Mouse (Mus musculus) kidney, adult 9 months (tissue): ENCODE measurements around the gene Stx2.
"Not testable (repeated sequence)": the region's sequence is repeated elsewhere in the genome, so short reads cannot be mapped to it uniquely, and the experiment has no call there.

Experiments
- DNase-seq: peaks from one replicate; pipeline ENCODE4 v3.0.0; 2022

Stx2 gene

DNA sequence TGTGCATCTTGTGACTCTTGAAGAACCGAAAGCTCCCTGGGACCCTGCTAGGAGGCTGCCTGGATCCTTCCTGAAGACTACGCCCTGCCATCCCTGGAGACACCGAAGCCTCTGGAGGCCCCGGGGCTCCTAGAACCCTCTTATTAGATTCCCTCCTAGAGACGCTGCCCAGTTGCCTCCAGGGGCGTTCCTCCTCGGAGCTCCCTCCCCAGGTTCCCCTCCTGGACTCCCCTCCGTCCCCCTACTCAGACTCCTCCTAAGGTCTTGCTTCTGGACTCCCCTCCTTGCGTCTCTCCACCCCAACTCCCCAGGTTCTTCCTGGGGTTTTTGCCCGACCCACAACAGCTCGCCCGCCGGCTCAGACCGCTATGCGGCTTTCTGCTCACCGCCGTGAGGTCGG lies 366 bp downstream of the Stx2 start:
- DNase-seq, result peak; percentile 30

- peak; percentile 77 for DNase-seq
Observed at GRCm38 (mm10) chr5:129007105-129007957, 1.0 kb downstream of the Stx2 start.

GRCm38 (mm10) chr5:129006031-129006788 lies 2.2 kb downstream of the Stx2 start:
- DNase-seq, result peak; percentile 28

DNA sequence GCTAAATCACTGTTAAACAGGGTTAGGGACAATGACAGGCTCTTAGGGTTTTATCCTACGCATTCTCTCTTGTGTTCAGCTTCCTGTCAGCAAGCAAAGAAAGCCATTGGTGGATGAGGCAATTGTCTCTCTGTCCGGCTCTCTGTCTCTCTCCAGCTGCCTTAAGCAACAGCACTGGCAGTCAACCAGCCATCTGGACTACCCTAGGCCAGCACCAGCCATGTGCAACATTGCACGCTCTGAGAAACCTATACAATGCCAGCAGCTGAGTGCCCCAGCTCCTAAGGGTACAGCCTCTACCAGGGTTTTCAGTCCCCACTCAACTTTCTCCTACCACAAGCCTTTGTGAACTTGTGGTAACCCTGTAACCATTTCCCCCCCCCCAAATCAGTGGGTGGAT lies 3.0 kb downstream of the Stx2 start:
- DNase-seq, result no peak

DNA sequence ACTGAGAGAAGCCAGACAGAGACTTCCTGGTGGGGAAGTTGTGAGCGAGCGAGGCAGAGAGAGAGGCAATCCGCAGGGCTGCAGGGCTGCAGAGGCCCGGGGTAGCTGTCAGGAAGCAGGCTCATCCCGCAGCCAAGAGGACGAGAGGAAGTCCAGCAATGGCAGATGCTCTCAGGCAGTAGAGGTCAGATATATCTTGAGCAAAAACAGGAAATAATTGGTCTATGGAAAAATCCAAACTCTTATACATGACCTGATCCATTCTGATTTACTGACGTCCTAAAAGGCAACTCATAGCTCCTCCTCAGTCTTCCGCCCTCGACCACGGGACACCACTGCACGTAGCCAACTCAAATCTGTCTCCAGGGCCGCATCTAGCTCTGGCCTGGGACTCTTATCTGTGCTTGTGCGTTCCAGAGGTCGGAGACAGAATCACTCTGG lies 5.8 kb downstream of the Stx2 start:
- DNase-seq, result peak; percentile 38

GRCm38 (mm10) chr5:129000706-129001468 lies 7.5 kb downstream of the Stx2 start:
- no peak for DNase-seq

DNA sequence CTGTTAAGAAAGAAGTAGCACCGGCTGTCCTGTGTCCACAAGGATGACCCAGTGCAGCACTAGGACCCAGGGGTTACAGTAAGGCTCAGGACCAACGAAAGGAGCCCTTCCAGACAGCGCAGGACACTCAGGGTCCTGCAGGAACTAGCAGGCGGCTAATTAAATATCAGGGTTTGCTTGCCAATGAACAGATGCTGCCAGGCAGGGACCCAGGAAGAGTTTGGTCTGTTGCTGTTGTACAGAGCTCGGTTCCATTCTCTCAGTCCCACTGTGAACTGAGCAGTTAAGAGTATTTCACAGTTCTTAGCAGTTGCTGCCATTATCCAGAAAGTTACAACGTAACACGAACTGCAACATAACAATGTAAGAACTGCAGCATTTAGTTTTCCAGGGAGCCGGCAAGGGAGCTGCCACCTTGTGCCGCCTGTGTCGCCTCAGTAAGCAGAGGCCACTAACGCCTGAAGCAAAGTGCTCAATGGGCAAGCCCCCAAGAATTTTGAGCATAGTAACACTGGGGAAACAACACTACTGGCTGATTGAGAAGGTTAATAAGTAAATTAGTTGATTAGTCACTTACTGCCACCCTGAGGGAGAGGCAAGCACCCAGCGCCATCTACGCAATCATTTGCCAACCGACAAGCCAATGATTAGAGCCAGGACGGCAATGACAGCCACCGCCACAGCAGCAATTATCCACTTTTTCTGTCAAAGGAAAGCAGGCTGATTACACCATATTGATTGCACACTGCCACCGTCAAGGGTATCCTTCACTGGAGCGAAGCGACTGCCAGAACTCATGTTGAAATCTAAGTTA lies 21.0 kb downstream of the Stx2 start:
- peak; percentile 82 for DNase-seq

DNA sequence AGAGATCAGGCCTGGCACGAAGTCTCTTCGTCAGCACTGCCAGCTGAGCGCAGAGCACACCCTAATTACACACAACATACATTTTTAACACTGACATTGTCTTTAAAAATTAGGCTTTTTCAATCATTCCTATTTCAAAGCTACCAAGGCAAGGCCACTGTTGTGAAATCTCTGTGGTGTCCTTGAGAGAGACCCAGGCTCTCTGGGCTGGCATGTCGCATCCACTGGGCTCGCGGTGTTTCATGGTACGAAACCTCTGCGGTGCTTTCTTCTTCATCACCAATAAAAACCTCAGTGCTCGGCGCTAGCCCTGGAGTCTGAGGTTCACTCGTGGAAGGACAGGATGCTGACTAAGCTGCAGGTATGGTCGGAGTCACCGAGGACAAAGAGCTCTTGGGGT lies 22.4 kb downstream of the Stx2 start:
- no peak for DNase-seq

GRCm38 (mm10) chr5:128984536-128984935 lies 23.8 kb downstream of the Stx2 start:
- DNase-seq, result no peak

DNA sequence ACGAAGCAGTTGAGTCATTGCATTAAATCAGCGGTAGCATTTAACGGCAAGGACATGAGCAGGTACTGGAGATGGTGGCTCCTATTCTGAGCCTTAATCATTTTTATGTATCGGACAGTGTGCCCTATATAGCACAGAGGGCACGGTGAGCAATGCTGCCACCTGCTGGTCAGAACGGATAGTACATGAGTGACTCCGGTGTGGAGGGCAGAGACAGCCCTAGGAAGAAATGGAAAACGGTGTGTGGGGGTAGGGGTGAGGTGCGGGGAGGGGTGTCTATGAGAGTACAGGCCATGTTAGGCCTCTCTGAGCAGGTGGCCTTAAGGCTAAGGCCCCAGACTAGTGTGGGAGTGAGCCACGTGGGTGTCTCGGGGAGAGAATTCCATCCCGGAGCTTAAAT lies 26.8 kb downstream of the Stx2 start:
- peak; percentile 62 for DNase-seq

DNA sequence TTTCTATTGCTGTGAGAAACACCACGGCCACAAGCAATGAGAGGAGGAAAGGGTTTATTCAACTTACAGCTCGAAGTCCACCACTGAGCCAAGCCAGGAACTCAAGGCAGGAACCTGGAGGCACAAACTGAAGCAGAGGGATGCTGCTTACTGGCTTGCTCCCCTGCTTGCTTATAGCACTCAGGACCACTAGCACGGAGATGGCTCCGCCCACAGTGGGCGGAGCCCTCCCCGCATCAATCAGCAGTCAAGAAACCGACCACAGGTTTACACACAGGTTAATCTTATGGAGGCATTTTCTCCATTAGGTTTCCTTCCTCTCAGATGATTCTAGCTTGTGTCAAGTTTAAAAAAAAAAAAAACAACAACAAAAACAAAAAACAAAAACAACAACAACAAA lies 27.5 kb downstream of the Stx2 start:
- no peak for DNase-seq

DNA sequence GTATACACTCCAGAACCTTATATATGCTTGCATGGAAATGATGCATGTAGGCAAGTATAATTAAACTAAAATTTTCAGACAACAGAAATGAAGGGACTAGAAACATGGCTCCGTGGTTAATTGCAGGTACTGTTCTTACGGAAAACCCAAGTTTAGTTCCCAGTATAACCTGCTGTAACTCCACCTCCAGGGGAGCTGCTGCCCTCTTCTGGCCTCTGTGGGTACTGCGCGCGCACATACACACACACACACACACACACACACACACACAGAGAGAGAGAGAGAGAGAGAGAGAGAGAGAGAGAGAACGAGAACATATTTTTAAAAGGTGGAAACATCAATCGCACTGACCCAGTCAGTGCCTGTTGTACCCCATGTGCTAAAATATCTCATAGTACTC lies 29.4 kb downstream of the Stx2 start:
- no peak for DNase-seq

- DNase-seq, result not testable (repeated sequence)
Observed at GRCm38 (mm10) chr5:128977466-128977865, 30.9 kb downstream of the Stx2 start.

DNA sequence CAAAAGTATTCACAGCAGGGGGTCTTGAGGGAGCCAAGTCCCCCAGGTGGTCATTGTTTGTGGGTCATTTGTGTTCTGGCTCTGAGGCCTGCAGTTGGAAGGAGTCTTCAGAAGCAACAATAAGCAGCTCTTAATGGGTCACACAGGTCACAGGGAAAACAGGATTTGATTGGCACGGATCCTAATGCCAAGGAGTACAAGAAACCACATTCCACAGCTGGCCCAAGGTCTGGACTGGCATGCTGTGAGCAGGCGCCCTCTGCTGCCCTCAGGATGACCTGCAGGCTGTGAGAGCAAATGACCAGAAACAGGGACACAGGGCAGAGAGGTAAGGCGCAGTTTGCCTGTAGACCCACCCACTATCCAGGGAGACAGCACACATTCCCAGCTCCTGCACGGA lies 32.1 kb downstream of the Stx2 start:
- peak; percentile 73 for DNase-seq

DNA sequence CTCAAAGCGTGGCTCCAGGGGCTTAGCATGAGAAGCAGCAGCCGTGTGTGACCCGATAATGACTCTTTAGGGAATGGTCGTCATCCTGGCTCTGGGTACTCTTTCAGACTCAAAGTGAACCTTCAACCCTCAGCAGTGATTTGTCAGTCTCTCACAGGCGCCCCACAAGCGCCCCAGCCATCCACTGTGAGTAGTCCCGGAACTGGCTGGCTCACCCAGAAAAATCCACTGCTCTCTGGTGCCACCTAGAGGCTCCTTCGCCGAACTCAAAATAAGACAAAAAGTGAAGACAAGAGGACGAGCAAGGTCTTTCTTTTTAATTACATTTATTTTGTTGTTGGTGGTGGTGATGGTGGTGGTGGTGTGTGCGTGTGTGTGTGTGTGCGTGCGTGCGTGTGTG lies 37.1 kb downstream of the Stx2 start:
- peak; percentile 62 for DNase-seq

DNA sequence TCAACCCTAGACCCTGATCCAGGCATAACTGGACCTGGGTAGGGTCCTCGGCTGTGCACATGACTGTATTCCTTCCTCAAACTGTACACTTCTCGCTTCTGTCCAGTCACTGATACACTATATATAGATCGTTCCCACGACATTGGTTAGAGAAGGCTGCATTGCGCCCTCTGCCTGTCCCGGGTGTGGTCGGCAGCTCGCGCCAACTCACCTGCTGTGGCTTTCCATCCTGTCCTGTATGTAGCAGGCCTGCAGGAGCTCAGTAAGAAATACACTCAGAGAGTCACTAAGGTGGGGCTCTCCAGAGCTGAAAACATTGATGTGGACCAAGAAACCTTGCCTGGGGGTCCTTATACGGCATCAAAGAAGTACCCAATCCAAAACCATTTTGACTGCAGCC lies 37.5 kb downstream of the Stx2 start:
- DNase-seq, result no peak

- DNase-seq, result no peak
Observed at GRCm38 (mm10) chr5:128964353-128964752, 44.0 kb downstream of the Stx2 start.

DNA sequence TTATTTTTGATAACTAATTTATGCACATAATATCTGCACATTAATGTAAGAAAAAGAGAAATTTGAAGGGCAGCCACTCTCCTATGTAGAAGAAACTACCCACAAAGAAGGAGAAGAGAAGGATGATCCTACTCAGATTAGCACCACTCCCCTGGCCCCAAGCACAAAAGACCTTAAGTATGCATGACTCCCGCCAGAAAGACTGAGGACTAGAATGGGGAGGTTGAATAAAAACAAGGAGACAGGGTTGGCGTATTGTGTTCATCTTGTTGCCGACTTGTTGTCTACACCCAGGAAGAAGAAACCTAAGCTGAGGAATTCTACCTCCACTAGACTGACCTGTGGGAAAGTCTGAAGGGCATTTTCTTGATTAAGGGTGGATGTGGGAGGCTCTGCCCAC lies 49.5 kb downstream of the Stx2 start:
- DNase-seq, result no peak

DNA sequence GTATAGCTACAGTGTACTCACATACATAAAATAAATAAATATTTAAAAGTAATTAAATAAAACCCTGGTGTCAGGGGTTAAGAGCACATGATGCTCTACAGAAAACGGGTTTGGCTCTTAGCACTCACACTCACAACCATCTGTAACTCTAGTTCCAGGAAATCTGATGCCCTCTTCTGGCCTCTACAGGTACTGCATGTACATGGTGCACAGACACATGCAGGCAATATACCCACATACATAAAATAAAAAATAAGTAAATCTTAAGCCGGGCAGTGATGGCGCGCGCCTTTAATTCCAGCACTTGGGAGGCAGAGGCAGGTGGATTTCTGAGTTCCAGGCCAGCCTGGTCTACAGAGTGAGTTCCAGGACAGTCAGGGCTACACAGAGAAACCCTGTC lies 54.0 kb downstream of the Stx2 start:
- DNase-seq, result peak; percentile 12

- no peak for DNase-seq
Observed at GRCm38 (mm10) chr5:128953278-128954070, 54.9 kb downstream of the Stx2 start, which contains the start of gene Rimbp2. TSS of gene Rimbp2 (minus strand) at chr5:128953486.
